Mouse (Mus musculus) layer of hippocampus, postnatal 14 days (tissue): ENCODE results near the gene Cbx4. TPM values are rescaled to one million over a fixed set of nuclear protein-coding genes. Genes with fewer than 3 reads are reported as not detected.
"Not testable (repeated sequence)": the region's sequence is repeated elsewhere in the genome, so short reads cannot be mapped to it uniquely, and the experiment has no call there.

Experiments used
- DNase-seq, 2 experiments: peaks; one replicate each; pipeline ENCODE4 v3.0.0; 2021 to 2022; ENCODE audit warnings: low spot score in 2 of 2, mixed read lengths in 1 of 2
- total RNA-seq, 2 experiments: library from RNA; stranded (reverse); gene quantifications; 2 replicates each; pipeline ENCODE4 v1.2.3; 2021

Gene Cbx4
- total RNA-seq, 2 experiments from 2014 or later, result 59.1 to 59.4 TPM

DNA sequence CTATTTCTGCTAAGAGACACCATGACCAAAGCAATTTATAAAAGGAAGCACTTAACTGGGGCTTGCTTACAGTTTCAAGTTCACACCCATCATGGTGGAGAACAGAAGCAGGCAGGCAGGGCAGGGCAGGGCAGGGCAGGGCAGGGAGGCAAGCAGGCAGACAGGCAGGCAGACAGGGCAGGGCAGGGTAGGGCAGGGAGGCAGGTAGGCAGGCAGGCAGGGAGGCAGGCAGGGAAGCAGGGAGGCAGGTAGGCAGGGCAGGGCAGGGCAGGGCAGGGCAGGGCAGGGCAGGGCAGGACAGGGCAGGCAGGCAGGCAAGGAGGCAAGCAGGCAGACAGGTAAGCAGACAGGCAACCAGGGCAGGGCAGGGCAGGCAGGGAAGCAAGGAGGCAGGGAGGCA is 26.7 kb upstream of the Cbx4 start:
- no peak for DNase-seq

DNA sequence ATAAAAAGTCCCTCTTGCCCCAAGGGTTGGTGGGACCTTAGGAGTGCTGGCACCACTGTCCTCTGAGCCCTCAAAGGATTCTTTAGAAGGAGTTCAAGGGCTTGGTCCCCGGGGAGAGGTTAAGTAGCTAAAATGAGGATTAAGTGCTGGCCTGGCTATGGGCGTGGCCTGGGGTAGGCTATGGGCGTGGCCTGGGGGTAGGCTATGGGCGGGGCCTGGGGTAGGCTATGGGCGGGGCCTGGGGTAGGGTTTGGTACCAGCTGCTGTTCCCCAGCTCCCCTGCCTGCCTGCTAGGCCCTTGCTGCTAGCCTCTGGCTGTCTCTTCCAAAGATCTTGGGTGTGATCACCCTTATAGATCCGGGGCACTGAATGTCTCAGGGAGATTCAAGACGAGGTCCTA is 25.3 kb upstream of the Cbx4 start:
- no peak for DNase-seq

DNA sequence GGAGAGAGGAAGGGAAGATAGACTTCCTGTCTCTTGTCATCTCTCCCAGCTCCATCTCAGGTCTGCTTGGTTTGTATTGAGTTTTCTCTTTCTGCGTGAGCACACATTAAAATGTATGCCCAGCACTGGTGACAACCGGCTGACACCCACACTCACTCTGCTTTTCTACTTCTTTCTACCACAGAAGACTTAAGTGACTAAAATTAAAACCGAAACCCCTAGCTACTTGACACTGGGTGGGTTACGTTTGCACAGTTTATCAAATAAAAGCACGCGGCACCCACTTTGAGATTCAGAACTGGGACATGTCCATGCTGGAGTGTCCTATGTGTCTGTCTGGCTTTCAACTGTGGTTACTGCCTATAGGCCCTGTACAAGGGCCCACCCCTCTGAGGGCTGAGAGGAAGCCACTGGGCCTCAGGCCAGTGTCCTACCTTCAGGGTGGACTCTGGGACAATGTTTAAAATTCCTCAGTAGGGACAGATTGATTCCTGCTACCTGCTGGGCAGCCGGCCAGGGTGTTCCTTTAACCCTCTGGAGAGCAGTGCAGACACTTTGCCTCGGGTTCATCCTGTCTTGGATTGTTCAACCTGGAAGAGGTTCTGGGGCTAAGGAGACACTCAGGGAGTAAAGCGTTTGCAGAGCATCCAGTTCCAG is 23.5 kb upstream of the Cbx4 start:
- no peak for DNase-seq

DNA sequence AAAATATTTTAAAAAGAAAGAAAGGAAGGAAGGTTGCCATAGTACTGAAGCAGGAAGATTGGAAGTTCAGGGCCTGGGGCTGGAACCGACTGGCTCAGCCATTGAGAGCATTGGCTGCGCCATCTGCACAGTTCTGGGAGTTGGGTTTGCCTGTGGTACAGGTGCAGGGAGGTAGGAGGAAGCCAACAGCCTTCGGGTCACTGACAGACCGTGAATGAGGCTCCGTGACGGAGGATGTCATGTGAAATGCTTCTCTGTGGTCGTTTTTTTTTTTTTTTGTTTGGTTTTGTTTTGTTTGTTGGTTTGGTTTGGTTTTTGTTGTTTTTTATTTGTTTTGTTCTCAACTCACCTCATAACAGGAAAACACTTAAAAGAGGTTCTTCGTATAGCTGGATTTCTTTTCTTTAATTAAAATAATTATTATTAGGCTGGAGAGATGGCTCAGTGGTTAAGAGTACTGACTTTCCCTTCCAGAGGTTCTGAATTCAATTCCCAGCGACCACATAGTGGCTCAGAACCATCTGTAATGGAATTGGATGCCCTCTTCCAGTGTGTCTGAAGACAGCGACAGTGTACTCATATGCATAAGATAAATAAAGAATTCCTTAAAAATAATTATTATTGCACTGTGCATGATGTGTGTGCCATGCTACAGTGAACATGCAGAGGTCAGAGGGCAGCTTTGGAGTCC is 22.7 kb upstream of the Cbx4 start:
- no peak for DNase-seq

DNA sequence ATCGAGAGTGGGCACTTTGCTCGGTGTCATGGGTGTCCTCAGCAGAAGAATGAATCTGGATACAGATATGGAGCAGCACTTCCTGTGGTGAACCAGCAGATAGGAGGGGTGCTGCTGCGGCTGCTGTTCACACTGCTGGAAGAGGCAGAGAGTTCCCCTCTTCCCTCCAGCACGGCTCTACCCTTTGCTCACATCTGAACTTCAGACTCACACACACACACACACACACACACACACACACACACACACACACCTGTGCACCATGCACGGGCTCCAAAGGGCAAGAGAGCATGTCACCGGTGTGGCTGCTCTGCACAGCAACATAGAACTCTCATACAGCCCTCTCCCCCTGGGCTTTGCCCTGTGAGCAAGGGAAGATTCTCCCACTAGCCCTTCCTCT is 20.3 kb upstream of the Cbx4 start:
- no peak for DNase-seq

DNA sequence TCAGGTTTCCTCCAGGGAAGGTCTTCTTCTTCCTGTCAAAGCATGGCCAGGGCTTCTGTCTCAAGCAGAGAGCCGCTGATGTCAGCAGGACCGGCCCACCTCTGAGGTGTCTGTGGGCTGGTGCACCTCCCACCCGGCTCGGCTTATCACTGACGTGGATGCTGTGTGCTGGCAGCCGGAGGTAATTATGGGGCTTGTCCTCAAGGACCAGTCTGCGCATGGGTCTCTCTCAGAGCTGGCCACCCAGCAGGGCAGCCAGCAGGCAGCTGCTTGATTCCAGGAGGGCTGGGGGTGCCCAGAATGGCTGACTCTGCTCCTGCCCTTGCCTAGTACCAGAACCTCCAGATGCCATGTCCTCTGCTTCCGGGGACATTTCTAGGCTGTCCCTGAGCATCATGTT is 19.7 kb upstream of the Cbx4 start:
- no peak for DNase-seq

DNA sequence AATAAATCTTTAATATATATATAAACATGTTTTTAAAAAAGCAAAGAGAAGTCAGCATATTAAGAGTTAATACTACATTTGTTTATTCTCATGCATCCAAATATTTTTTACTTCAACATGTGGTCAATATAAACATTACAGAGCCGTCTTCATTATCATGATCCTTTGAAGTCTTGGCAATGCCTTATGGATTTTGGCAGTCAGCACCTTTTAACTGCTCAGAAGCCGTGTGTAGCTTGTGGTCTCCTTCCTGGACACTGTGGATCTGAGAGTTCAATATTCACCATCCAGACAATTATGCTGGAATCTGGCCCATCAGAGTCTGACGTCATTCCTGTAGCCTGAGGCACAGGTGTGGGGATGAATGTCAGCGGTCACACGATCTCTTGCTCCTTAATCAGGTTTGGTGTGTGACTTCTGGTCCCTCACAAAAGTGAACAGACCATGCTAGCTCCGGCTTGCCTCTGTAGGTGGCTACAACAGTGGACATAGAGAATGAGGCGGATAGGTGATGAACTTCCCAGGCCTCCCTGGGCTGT is 19.1 kb upstream of the Cbx4 start:
- DNase-seq, result no peak

DNA sequence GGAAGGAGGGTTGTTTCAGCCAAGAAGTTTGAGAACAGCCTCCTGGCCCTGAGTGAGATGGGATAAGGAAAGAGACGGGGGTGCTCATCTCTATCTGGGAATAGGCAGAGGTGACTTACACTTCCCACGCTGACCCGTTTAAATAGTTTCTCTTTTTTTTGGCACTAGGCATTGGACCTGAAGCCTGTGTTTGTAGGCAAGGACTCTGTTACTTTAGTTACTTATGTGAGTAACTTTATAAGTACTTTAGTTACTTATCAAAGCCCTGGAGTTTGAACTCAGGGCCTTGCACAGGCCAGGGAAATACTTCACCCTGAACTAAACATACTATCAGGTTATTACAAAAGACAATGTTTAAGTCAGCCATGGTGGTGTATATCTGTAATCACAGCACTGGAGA is 18.0 kb upstream of the Cbx4 start:
- DNase-seq, result no peak

DNA sequence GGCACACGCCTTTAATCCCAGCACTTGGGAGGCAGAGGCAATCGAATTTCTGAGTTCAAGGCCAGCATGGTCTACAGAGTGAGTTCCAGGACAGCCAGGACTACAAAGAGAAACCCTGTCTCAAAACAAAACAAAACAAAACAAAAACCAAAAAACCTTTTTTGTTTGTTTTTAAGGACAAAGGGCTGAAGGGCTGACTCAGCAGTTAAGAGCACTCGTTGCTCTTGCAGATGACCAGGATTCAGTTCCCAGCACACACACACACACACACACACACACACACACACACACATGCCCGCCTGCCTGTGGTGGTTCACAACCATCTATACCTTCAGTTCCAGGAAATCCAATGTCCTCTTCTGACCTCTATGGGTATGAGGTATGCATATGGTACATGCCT is 14.3 kb upstream of the Cbx4 start:
- DNase-seq, result not testable (repeated sequence)

DNA sequence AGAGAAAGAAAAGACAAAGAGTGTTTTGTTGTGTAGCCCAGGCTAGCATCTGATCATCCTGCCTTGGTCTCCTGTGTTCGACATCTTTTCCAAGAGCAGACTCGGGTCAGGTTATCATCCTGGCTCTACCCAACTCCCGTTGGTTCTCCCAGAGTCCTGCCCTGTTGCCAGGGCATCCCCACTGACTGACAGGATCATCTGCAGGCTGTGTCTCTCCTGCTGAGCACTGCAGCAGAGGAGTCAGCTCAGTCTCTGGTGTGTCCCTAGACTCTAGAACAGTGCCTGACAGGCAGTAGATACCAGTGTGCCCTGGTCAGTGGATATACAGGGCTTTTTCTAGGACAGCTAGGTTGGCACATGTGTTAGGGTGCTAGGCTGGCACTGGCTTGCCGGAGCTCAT is 12.2 kb upstream of the Cbx4 start:
- no peak for DNase-seq

DNA sequence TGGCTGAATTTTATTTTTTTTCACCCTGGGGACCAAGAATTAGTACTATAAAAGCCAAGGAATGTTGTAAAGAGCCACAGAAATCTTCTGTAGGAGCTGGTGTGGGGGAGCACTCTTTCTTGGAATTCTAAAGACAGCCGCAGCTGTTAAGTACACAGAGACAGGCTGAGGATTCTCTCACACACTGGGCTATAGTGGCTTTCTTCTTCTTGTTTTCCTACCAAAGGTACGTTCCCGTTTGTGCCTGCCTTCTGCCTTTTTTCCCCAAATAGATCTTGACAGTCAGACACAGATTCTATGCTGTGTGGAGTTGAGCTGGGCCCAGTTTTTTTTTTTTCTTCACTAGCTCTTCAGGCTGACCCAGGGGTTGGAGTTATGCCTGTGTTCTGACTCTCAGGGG is 9.4 kb upstream of the Cbx4 start:
- no peak for DNase-seq

DNA sequence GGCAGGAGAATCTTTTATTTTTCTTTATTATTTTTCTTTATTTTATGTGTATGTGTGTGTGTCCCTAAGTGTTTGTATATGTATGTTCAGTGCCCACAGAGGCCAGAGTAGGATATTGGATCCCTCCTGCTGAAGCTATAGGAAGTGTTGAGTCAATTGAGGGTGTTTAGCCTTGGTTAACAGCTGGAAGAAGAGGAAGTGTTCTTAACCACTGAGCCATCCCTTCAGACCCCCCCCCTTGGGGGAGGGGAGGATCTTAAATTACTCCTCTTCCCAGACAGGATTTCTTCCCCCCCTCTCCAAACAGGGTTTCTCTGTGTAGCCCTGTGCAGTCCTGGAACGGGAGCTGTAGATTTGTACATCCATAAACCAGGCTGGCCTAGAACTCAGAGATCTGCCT is 7.3 kb upstream of the Cbx4 start:
- no peak for DNase-seq

DNA sequence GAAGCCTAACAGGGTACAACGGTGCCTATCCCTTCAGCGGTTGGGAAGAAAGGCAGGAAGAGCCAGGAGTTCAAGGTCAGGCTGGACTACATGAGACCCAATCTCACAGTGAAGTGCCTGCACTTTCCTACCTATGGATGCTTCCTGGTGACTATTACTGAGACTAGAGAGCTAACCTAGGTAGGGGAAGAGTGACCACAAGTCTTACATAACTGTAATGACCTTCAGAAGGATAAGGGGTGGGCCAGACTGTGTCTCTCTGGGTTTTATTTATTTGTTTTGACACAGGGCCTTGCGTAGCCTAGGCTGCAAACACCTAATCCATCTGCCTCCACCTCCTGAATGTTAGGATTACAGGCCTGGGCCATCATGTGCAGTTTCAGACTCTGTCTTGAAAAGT is 6.3 kb upstream of the Cbx4 start:
- DNase-seq, result no peak

DNA sequence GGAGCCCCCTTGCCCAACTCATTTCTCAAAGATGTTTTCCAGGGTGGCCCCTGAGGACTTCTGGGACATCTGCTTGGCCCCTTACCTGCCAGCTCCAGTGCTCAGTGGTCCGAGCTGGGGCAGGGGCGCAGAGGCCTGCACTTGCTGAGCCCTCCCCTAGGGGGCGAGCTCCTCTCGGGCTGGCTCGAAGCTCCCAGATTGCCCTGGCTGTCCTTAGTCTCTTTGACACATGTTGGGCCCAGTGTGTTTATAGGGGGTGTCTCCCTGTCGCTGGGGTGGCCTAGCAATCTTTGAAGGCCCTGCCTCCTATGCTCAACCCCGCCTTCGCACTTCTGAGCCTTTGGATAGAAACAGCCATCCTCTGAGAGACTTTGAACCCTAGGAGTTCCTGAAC is 5.6 kb upstream of the Cbx4 start:
- DNase-seq, result no peak

DNA sequence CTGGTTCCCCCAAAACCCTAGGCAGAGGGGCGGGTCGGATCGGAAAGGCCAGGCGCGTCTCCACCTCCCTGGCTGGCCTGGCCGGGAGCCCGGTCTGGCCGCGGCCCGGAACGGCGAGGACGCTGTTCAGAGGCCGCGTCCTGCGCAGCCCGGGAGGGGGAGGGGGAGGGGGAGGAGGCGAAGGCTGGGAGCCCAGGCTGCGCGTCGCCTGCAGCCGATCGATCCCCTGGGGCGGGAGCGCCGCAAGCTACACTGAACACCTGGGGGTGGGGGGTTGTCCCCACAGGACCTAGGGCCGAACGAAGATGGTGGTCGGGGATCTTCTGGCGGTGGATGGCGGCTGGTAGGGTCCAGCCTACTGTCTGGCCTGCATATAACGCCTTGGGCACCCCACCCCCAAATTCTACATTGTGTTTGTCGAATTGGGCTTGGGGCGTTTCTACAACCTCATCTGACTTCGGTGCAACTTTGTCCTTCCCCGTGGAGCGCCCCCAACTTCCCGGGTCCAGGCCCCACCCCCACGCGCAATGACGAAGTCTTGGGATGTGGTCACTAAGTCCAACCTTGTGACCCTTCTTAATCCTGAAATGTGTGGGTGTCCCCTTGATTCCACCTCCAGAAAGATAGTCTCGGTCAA is 5.1 kb upstream of the Cbx4 start:
- no peak for DNase-seq

DNA sequence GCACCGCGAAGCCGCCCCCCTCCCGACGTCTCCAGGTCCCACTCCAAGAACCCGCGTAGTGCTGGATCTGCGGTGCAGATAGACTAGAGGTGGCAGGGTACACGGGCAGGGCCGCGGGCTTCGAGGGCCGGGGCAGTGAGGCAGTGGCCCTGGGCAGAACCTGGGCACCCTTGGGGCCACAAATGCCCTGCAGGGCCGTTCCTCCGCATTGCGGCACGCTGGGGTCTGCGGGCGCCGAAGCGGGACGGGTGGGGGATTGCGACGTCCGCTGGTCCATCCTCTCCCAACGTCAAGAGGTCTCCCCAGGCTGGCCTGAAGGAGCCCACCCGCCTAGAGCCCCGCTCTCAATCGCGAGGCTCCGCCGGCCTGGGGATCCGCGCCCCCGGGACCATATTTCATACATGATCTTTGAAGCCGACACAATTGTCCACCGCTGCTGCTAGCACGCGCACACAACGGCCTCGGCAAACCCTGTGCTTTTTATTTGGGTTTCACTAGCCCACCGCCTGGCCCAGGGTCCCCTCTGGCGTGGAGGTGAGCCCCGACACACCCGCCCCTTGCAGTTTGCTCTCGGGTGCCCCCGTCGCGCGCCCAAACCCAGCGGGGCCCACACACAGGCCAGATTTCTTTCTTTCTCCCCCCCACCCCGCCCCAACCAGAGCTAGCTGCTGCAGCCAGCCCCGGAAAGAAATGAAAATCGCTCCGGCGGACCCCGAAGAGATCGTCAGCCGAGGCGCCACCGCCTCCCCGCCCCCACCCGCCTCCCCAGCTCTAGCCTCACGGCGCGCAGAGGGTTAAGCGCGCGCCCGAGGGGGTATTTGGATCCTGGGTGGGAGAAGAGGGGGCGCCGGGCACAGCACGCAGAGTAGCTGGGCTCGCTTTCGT is 4.3 kb upstream of the Cbx4 start:
- peak in 1 of 2 experiments; percentile 32 for DNase-seq

DNA sequence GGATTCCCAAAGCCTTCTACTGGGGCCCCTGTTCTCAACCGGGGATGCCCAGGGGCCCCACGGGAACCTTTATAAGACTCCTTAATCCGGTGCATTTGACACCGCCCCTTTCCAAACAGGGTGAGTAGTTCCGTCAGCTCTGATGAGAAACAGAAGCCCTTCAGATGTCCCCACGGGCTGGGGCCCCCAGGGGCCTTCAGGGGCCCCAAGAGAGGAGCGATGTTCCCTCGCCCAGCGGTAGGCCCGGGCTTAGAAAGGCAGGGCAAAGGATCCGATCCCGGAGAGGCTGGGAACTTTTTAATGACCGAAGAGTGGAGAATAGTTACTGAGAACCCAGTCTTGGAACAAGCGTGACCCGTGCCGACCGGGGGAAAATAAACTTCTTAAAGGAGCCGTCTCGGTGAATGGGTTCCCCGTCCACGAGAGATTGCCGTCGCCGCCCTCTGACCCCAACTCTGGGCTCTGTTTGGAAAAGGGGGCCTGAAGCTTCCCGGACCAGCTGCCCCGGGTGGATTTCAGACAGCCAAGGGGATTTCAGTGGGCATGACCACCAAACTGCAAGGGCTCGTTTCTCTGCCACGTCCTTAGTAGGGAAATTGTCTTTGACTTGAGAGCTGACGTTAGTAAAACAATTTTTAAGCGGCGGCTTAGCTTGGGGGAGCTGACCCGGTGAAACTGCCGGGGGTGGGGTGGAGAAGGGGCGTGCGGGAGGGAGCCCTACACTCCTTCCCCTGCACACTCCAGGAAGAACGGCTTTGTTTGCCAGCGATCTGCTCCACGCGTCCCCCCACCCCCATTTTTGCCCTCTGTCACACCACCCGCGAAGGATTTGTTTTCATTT is 3.4 kb upstream of the Cbx4 start:
- DNase-seq, result peak in 1 of 2 experiments; percentile 17

DNA sequence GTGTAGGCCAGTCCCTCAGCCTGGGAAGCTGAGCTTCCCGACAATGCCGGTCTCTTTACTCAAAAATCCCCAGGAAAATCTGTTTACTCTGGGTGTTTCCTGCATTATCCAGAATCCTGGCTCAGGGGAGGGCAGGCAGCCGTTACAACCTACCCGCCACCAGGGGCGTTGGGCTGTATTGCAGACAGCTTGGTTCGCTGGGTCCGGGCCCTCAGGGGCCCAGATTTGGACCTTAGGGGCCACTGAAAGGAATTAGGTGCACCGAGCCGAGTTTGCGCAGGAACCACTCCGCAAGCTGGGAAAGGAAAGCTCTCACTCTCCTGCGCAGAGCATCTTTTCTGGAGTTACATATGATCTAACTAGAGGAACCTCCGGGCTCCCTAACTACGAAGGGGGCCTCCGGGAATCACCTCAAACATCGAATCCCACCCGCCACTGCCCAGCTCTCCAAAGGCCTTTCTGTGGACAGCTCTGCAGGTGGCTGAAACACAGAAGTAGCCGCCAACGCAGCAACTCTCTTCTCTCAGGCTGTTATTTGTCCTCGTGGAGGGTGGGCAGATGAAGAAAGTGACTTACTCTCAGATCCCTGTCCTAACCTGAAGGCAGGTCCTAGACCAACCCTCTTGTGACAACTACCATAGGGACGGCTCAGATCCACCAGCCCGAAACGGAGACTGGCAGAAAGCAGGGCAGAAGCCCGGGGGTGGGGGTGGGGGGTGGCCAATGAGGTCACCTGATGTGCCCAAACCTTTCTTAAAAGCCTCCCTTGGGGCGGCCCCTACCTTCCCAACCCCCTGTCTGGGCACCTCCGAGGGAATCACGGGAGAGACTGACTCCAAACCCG is 2.6 kb upstream of the Cbx4 start:
- peak in 1 of 2 experiments; percentile 22 for DNase-seq

DNA sequence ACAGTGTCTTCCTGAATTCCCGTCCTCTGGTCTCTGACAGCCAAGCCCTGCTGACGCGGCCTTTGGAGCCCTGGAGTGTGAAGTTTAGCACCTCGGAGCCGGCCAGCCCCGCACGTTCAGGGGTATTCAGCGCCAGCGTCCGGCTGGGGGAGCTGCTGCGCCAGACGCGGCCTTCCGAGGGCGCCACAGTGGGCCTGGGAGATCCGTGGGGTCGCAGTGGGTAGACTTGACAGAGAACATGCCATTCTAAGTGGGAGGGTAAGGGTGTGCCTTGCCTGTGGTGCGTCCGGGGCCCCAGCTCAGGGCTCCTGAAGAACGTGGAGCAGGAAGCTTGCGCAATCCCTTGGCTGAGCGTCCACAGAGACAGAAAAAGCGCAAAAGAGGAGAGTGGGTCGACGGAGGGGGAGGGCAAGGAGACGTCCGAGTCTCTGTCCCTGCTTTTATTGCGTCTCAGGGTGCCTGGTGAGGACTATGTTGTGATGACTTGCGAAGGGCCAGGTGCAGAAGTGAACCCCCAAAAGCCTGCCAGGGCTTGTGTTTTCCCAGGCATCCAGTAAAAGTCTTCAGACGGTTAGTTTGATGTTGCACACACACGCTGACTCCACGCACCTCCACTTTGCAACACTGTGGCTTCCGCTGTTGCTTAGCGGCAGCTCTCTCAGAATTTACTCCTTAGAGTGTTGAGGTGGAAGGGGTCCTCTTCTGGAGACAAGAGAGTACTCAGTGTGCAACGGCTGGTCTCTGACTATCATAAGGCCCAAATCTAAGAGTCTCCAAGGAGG is 1.5 kb upstream of the Cbx4 start:
- no peak for DNase-seq
